Mouse (Mus musculus): ENCODE results near the gene Exoc1. TPM values are rescaled to one million over a fixed set of nuclear protein-coding genes. Genes with fewer than 3 reads are reported as not detected.

Gene Exoc1
- polyA plus RNA-seq, 1 experiment = 16.8 TPM

DNA sequence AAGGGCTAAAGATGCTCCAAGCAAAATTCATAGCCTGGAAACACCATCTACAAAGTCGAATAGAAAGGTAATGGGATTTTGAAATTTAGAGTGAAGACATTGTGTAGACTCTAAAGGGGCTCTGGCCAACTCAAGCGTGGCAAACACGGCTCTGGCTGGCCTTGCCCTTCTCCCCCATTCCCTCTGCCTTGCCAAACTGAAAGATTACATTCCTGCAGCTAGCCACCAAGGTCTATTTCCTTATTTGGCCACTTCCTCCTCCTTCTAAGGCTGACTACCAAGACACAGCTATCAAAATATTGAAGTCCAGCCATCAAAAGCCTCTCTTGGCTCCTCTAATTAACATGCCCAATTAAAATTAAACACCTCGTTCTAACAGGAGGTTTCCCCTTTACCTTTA is 4.0 kb upstream of the Exoc1 start:
- TF ChIP-seq MAX (IDR thresholded peaks at IDR 0.05; ENCODE audit: low read depth) (no peak), REST (IDR thresholded peaks at IDR 0.05; ENCODE audit: insufficient read depth, insufficient read length) (no peak), POLR2AphosphoS2 (IDR thresholded peaks at IDR 0.05; ENCODE audit: insufficient read length, low read depth) (no peak)
- Histone ChIP-seq H3K79me2 (ENCODE audit: control insufficient read depth, insufficient read depth) (peaks cover 4% of the 10 kb centered on the region), H3K4me2 (ENCODE audit: low read depth) (no peak overlapping the region), H3K27me3 (ENCODE audit: control insufficient read depth, insufficient read depth, insufficient read length) (no peaks in the 10 kb centered on the region), H3K36me3 (ENCODE audit: control insufficient read depth, insufficient read depth) (no peaks in the 10 kb centered on the region), H3K4me3 (no peak overlapping the region), H3ac (ENCODE audit: control insufficient read depth, insufficient read length) (no peak overlapping the region)

DNA sequence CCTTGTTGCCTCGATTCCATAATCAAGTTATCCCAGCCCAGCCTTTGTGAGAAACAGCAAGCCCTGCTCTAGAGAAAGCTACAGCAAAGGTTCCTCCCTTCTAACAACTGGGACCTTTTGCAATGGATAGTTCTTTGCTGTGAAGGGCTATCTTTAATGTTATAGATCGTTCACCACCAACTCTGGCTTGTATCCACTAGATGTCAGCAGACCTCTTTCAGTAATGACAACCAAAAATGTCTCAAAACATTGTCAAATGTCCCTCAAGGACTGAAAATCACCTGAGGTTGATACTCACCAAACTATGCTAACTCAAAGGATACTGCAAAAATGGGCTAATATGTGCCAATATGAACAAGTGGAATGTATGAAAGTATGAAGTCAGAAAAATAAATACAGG is 3.3 kb upstream of the Exoc1 start:
- no peak overlapping the region for H3K4me2 ChIP-seq (ENCODE audit: low read depth)
- H3K36me3 ChIP-seq (ENCODE audit: control insufficient read depth, insufficient read depth) = no peaks in the 10 kb centered on the region
- no peak overlapping the region for H3K4me3 ChIP-seq
- TF ChIP-seq REST (IDR thresholded peaks at IDR 0.05; ENCODE audit: insufficient read depth, insufficient read length) (no peak), TCF3 (IDR thresholded peaks at IDR 0.05; ENCODE audit: insufficient read length, low read depth) (no peak), SRF (IDR thresholded peaks at IDR 0.05; ENCODE audit: control insufficient read depth, insufficient read length, low read depth) (no peak), POLR2A (IDR thresholded peaks at IDR 0.05; ENCODE audit: insufficient read length, low read depth) (no peak), POLR2AphosphoS2 (IDR thresholded peaks at IDR 0.05; ENCODE audit: insufficient read length, low read depth) (no peak), E2F4 (IDR thresholded peaks at IDR 0.05; ENCODE audit: insufficient read depth) (no peak), CEBPB (IDR thresholded peaks at IDR 0.05; ENCODE audit: insufficient read depth, poor library complexity, severe bottlenecking) (no peak), MYOD1 (IDR thresholded peaks at IDR 0.05; ENCODE audit: control insufficient read depth in 1 of 3, insufficient read length in 2 of 3, low read depth in 2 of 3) (no peak), TCF12 (IDR thresholded peaks at IDR 0.05; ENCODE audit: insufficient read depth, poor library complexity, severe bottlenecking) (no peak), MAX (IDR thresholded peaks at IDR 0.05; ENCODE audit: low read depth) (no peak), MYOG (IDR thresholded peaks at IDR 0.05; ENCODE audit: control insufficient read depth in 1 of 3, insufficient read depth in 1 of 3, insufficient read length in 2 of 3, low read depth in 2 of 3) (no peak), USF1 (IDR thresholded peaks at IDR 0.05; ENCODE audit: low read depth) (no peak)
- peaks cover 12% of the 10 kb centered on the region for H3K79me2 ChIP-seq (ENCODE audit: control insufficient read depth, insufficient read depth)
- H3K27me3 ChIP-seq (ENCODE audit: control insufficient read depth, insufficient read depth, insufficient read length) = no peaks in the 10 kb centered on the region
- H3ac ChIP-seq (ENCODE audit: control insufficient read depth, insufficient read length) = no peak overlapping the region

DNA sequence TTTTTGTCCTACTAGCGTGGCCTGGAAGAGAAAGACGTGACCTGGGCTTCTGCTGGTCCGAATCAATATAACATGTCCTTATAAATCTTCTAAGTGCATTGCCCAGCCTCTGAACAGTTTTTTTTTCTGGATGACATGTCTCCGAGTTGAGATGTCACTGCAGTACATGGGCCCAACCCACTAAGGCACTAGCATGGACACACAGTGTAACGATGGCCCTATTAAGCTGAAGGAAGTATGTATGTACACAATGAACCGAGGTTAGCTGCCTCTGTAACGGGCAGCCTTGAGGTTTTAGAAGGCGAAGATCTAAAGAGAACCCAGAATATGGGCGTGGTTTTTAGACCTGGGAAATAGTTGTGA is 574 bp downstream of the Exoc1 start:
- H3K79me2 ChIP-seq (ENCODE audit: control insufficient read depth, insufficient read depth) = peaks cover 17% of the 10 kb centered on the region
- TF ChIP-seq CEBPB (IDR thresholded peaks at IDR 0.05; ENCODE audit: insufficient read depth, poor library complexity, severe bottlenecking) = no peak
- no peak for TF ChIP-seq TCF3 (IDR thresholded peaks at IDR 0.05; ENCODE audit: insufficient read length, low read depth)
- no peak for TF ChIP-seq POLR2A (IDR thresholded peaks at IDR 0.05; ENCODE audit: insufficient read length, low read depth)
- TF ChIP-seq REST (IDR thresholded peaks at IDR 0.05; ENCODE audit: insufficient read depth, insufficient read length) = no peak
- no peak for TF ChIP-seq MYOG (IDR thresholded peaks at IDR 0.05; ENCODE audit: control insufficient read depth in 1 of 3, insufficient read depth in 1 of 3, insufficient read length in 2 of 3, low read depth in 2 of 3)
- no peak for TF ChIP-seq MYOD1 (IDR thresholded peaks at IDR 0.05; ENCODE audit: control insufficient read depth in 1 of 3, insufficient read length in 2 of 3, low read depth in 2 of 3)
- TF ChIP-seq SRF (IDR thresholded peaks at IDR 0.05; ENCODE audit: control insufficient read depth, insufficient read length, low read depth) = no peak
- peak overlapping the region; percentile 84 for H3ac ChIP-seq (ENCODE audit: control insufficient read depth, insufficient read length)
- H3K27me3 ChIP-seq (ENCODE audit: control insufficient read depth, insufficient read depth, insufficient read length) = no peaks in the 10 kb centered on the region
- H3K36me3 ChIP-seq (ENCODE audit: control insufficient read depth, insufficient read depth) = peaks cover 2% of the 10 kb centered on the region
- peak overlapping the region; percentile 60 for H3K4me3 ChIP-seq
- H3K4me2 ChIP-seq (ENCODE audit: low read depth) = peak overlapping the region; percentile 77

DNA sequence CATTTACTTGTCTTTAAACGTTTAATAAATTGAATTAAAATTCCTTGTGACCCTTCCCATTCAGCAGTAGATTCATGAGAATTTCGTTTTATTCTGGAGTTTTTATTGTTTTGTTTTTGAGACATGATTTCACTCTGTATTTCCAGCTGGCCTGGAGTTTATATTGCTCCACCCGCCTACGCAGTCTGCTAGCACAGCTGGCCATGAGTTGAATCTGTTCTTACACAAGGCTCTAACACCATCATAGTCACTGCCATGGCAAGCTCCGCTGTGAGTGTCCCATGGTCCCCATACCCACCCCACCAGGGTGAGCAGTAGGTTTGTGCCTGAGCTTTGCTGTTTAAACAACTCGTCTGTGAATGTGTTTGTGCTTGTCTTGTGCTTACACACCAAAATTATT is 4.1 kb downstream of the Exoc1 start:
- Histone ChIP-seq H3K27me3 (ENCODE audit: control insufficient read depth, insufficient read depth, insufficient read length) (no peaks in the 10 kb centered on the region), H3K36me3 (ENCODE audit: control insufficient read depth, insufficient read depth) (peaks cover 5% of the 10 kb centered on the region), H3K79me2 (ENCODE audit: control insufficient read depth, insufficient read depth) (peaks cover 17% of the 10 kb centered on the region), H3K4me3 (no peak overlapping the region), H3K4me2 (ENCODE audit: low read depth) (peak overlapping the region; percentile 8), H3ac (ENCODE audit: control insufficient read depth, insufficient read length) (no peak overlapping the region)
- TF ChIP-seq MYOD1 (IDR thresholded peaks at IDR 0.05; ENCODE audit: control insufficient read depth in 1 of 3, insufficient read length in 2 of 3, low read depth in 2 of 3) (peak in 2 of 3 experiments; percentile 33 to 67), USF1 (IDR thresholded peaks at IDR 0.05; ENCODE audit: low read depth) (no peak)

DNA sequence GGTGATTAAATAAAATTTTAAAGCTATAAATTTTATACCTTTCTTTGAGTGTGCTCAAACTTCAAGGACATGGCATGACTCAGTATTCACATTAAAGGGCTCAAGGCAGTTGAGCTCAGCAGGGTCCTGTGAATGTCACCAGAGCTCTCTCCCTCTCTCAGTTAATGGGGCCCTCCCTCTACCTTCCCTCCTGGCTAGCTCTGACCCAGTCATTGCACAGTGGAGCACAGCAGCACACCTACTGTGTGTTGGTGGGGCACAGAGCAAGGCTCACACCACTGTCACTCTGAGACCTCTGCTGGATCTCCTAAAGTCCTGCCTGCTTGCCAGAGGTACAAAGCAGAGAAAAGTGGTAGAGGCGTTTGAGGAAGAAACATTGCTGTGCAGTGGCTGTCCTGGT is 7.1 kb downstream of the Exoc1 start:
- Histone ChIP-seq H3K27me3 (ENCODE audit: control insufficient read depth, insufficient read depth, insufficient read length) (no peaks in the 10 kb centered on the region), H3K36me3 (ENCODE audit: control insufficient read depth, insufficient read depth) (peaks cover 5% of the 10 kb centered on the region), H3K4me3 (no peak overlapping the region)

DNA sequence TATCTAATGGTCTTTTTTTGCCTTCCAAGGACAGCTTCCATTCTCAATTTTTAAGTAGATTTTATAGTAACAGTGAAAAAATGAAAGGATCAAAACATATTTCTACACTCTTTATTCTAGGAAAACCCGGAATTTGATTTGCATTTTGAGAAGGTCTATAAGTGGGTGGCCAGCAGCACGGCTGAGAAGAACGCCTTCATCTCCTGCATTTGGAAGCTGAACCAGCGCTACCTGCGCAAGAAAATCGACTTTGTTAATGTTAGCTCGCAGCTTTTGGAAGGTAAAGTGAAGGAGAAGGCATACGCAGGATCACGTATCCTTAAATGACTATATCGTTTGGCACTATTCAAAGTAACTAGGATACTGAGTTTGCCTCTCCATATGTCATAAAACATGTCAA is 8.5 kb downstream of the Exoc1 start:
- Histone ChIP-seq H3K4me3 (no peak overlapping the region), H3ac (ENCODE audit: control insufficient read depth, insufficient read length) (no peak overlapping the region), H3K79me2 (ENCODE audit: control insufficient read depth, insufficient read depth) (no peaks in the 10 kb centered on the region), H3K27me3 (ENCODE audit: control insufficient read depth, insufficient read depth, insufficient read length) (no peaks in the 10 kb centered on the region), H3K36me3 (ENCODE audit: control insufficient read depth, insufficient read depth) (peaks cover 5% of the 10 kb centered on the region), H3K4me2 (ENCODE audit: low read depth) (no peak overlapping the region)
- TF ChIP-seq TCF12 (IDR thresholded peaks at IDR 0.05; ENCODE audit: insufficient read depth, poor library complexity, severe bottlenecking) = no peak
- TF ChIP-seq MYOD1 (IDR thresholded peaks at IDR 0.05; ENCODE audit: control insufficient read depth in 1 of 3, insufficient read length in 2 of 3, low read depth in 2 of 3) = no peak
- TF ChIP-seq POLR2A (IDR thresholded peaks at IDR 0.05; ENCODE audit: insufficient read length, low read depth) = no peak
- no peak for TF ChIP-seq POLR2AphosphoS2 (IDR thresholded peaks at IDR 0.05; ENCODE audit: insufficient read length, low read depth)
- no peak for TF ChIP-seq SRF (IDR thresholded peaks at IDR 0.05; ENCODE audit: control insufficient read depth, insufficient read length, low read depth)
- no peak for TF ChIP-seq MAX (IDR thresholded peaks at IDR 0.05; ENCODE audit: low read depth)
- TF ChIP-seq TCF3 (IDR thresholded peaks at IDR 0.05; ENCODE audit: insufficient read length, low read depth) = no peak
- no peak for TF ChIP-seq E2F4 (IDR thresholded peaks at IDR 0.05; ENCODE audit: insufficient read depth)
- TF ChIP-seq CEBPB (IDR thresholded peaks at IDR 0.05; ENCODE audit: insufficient read depth, poor library complexity, severe bottlenecking) = no peak
- no peak for TF ChIP-seq USF1 (IDR thresholded peaks at IDR 0.05; ENCODE audit: low read depth)
- no peak for TF ChIP-seq MYOG (IDR thresholded peaks at IDR 0.05; ENCODE audit: control insufficient read depth in 1 of 3, insufficient read depth in 1 of 3, insufficient read length in 2 of 3, low read depth in 2 of 3)
- no peak for TF ChIP-seq REST (IDR thresholded peaks at IDR 0.05; ENCODE audit: insufficient read depth, insufficient read length)

More for the DNA sequence above, 7.1 kb downstream of the Exoc1 start:
- TF ChIP-seq MYOD1 (IDR thresholded peaks at IDR 0.05; ENCODE audit: control insufficient read depth in 1 of 3, insufficient read length in 2 of 3, low read depth in 2 of 3) = no peak
- TF ChIP-seq TCF3 (IDR thresholded peaks at IDR 0.05; ENCODE audit: insufficient read length, low read depth) = no peak
- no peak for TF ChIP-seq CEBPB (IDR thresholded peaks at IDR 0.05; ENCODE audit: insufficient read depth, poor library complexity, severe bottlenecking)
- no peak for TF ChIP-seq USF1 (IDR thresholded peaks at IDR 0.05; ENCODE audit: low read depth)
- TF ChIP-seq TCF12 (IDR thresholded peaks at IDR 0.05; ENCODE audit: insufficient read depth, poor library complexity, severe bottlenecking) = no peak
- Histone ChIP-seq H3ac (ENCODE audit: control insufficient read depth, insufficient read length) (no peak overlapping the region), H3K79me2 (ENCODE audit: control insufficient read depth, insufficient read depth) (peaks cover under 1% of the 10 kb centered on the region), H3K4me2 (ENCODE audit: low read depth) (no peak overlapping the region)

Data from myocyte (in vitro differentiated cells).